Mouse (Mus musculus) heart, embryonic 14.5 days (tissue): ENCODE measurements around the gene Tmem254c. TPM values are rescaled to one million over a fixed set of nuclear protein-coding genes. Genes with fewer than 3 reads are reported as not detected.
"Not testable (repeated sequence)": the region's sequence is repeated elsewhere in the genome, so short reads cannot be mapped to it uniquely, and the experiment has no call there.

Source experiments
- ATAC-seq: fragments of 200-750 bp; cut with Nextera tagmentation; 2 replicates; pipeline ENCODE4 v1.8.0; 2017; ENCODE audit warnings: low read depth, moderate TSS enrichment; ENCODE audit not compliant: insufficient number of reproducible peaks, insufficient read depth, low FRiP score
- H3K27ac ChIP-seq, 2 experiments: fragments of 200-500 bp in 1 of 2; fragments of 300-500 bp in 1 of 2; sonication (generic) in 1 of 2; replicated peaks in 1 of 2; 2 replicates each; pipeline ENCODE4 v1.5.1; 2012 to 2014; ENCODE audit warnings: low read depth in 2 of 2, low read length in 2 of 2, control low read depth in 1 of 2, mild to moderate bottlenecking in 1 of 2, mixed read lengths in 1 of 2; ENCODE audit not compliant: control insufficient read depth in 1 of 2, insufficient read depth in 1 of 2
- H3K27me3 ChIP-seq: fragments of 300-500 bp; sonication (generic); 2 replicates; pipeline ENCODE4 v1.6.1; 2014; ENCODE audit warnings: mild to moderate bottlenecking, low read length, control low read depth; ENCODE audit not compliant: control insufficient read depth, insufficient read depth
- H3K36me3 ChIP-seq: fragments of 300-500 bp; sonication (generic); 2 replicates; pipeline ENCODE4 v1.6.1; 2014; ENCODE audit warnings: mild to moderate bottlenecking, control low read depth, low read length, mixed read lengths; ENCODE audit not compliant: control insufficient read depth, insufficient read depth
- H3K4me1 ChIP-seq, 2 experiments: fragments of 200-500 bp in 1 of 2; fragments of 300-500 bp in 1 of 2; sonication (generic) in 1 of 2; 2 replicates each; pipeline ENCODE4 v1.6.1; 2012 to 2014; ENCODE audit warnings: low read length in 2 of 2, control low read depth in 1 of 2, mixed read lengths in 1 of 2; ENCODE audit not compliant: control insufficient read depth in 2 of 2, insufficient read depth in 2 of 2
- H3K4me2 ChIP-seq: fragments of 300-500 bp; sonication (generic); 2 replicates; pipeline ENCODE4 v1.6.1; 2014; ENCODE audit warnings: mild to moderate bottlenecking, low read length
- H3K4me3 ChIP-seq, 2 experiments: fragments of 200-500 bp in 1 of 2; fragments of 300-500 bp in 1 of 2; sonication (generic) in 1 of 2; 2 replicates each; pipeline ENCODE4 v1.5.1; 2012 to 2014; ENCODE audit warnings: low read length in 2 of 2, mild to moderate bottlenecking in 2 of 2, control low read depth in 1 of 2, low read depth in 1 of 2, moderate library complexity in 1 of 2; ENCODE audit not compliant: control insufficient read depth in 1 of 2, insufficient read depth in 1 of 2
- H3K9ac ChIP-seq: fragments of 300-500 bp; sonication (generic); 2 replicates; pipeline ENCODE4 v1.6.1; 2014; ENCODE audit warnings: mild to moderate bottlenecking, low read length
- H3K9me3 ChIP-seq: fragments of 300-500 bp; sonication (generic); 2 replicates; pipeline ENCODE4 v1.6.1; 2016; ENCODE audit warnings: low read length, control low read depth; ENCODE audit not compliant: control insufficient read depth
- WGBS: fragments of 180-500 bp; shearing (Covaris S2); extraction: QIAGEN DNeasy Blood & Tissue Kit; methylation state at CpG from one replicate; pipeline ENCODE4 v1.1.7; 2014; 5-methylcytosine and 5-hydroxymethylcytosine counted together
- polyA plus RNA-seq: library from polyadenylated mRNA; unstranded; fragments of >200 nt; fragmentation: Nextera tagmentation; extraction: Ambion mirVana; gene quantifications from 2 replicates; pipeline ENCODE4 v1.2.1, GENCODE M21; 2014

The Tmem254c gene
- polyA plus RNA-seq, 1 experiment from 2014 or later = 29.2 TPM

- not testable (repeated sequence) for ATAC-seq, H3K9ac ChIP-seq, H3K9me3 ChIP-seq, H3K4me3 ChIP-seq, H3K27me3 ChIP-seq, H3K27ac ChIP-seq, H3K4me1 ChIP-seq, H3K36me3 ChIP-seq, H3K4me2 ChIP-seq
- no CpG with 5 or more reads among the region's 6 CpGs for WGBS
These were observed 44.3 kb downstream of the Tmem254c start for GRCm38 (mm10) chr14:26022831-26023230.

- H3K9me3 ChIP-seq, H3K27ac ChIP-seq, H3K4me1 ChIP-seq, H3K4me2 ChIP-seq, H3K27me3 ChIP-seq, H3K9ac ChIP-seq, ATAC-seq, H3K36me3 ChIP-seq, H3K4me3 ChIP-seq: not testable (repeated sequence)
- no CpG with 5 or more reads among the region's 9 CpGs for WGBS
These were observed 45.6 kb downstream of the Tmem254c start for GRCm38 (mm10) chr14:26021555-26021954.

GRCm38 (mm10) chr14:26016414-26016813 is 50.7 kb downstream of the Tmem254c start:
- no CpG with 5 or more reads among the region's 7 CpGs for whole genome bisulfite sequencing
- H3K36me3 ChIP-seq, H3K4me1 ChIP-seq, H3K9me3 ChIP-seq, H3K4me3 ChIP-seq, ATAC-seq, H3K27me3 ChIP-seq, H3K27ac ChIP-seq, H3K9ac ChIP-seq, H3K4me2 ChIP-seq: not testable (repeated sequence)

Other genes starting within 250 kb of the Tmem254c start
- gene Anxa11, start 225.2 kb downstream of the Tmem254c start, polyA plus RNA-seq = 29.4 and 30.2 TPM in 2 replicates
- gene Plac9a, start 164.3 kb downstream of the Tmem254c start, polyA plus RNA-seq = not detected in 2 replicates
- 3.0 and 3.1 TPM in 2 replicates for gene Tmem254a, start 139.7 kb downstream of the Tmem254c start, polyA plus RNA-seq
- 0.16 TPM in 1 of 2 replicates, not detected in the other for gene Cphx1, start 129.1 kb downstream of the Tmem254c start, polyA plus RNA-seq
- 0.23 and 0.62 TPM in 2 replicates for gene Duxbl1, start 88.8 kb downstream of the Tmem254c start, polyA plus RNA-seq
- 5.9 and 7.5 TPM in 2 replicates for gene Gm9780, start 24.6 kb downstream of the Tmem254c start, polyA plus RNA-seq
- not detected in 2 replicates for gene Cphx2, start 14.2 kb upstream of the Tmem254c start, polyA plus RNA-seq
- not detected in 2 replicates for gene Cphx3, start 14.9 kb upstream of the Tmem254c start, polyA plus RNA-seq
- 0.98 TPM in 1 of 2 replicates, not detected in the other for gene Duxbl2, start 51.0 kb upstream of the Tmem254c start, polyA plus RNA-seq
- gene Plac9b, start 115.1 kb upstream of the Tmem254c start, polyA plus RNA-seq = 5.8 and 8.3 TPM in 2 replicates
- 15.7 and 19.2 TPM in 2 replicates for gene Tmem254b, start 139.7 kb upstream of the Tmem254c start, polyA plus RNA-seq
- gene Duxbl3, start 190.6 kb upstream of the Tmem254c start, polyA plus RNA-seq = 0.51 TPM in 1 of 2 replicates, not detected in the other